Mouse (Mus musculus) liver, embryonic 13.5 days (tissue): ENCODE measurements around the gene Pdcd11. TPM values are rescaled to one million over a fixed set of nuclear protein-coding genes. Genes with fewer than 3 reads are reported as not detected.
A peak's percentile ranks its signal among the peaks of the same experiment; 100 is the strongest.
"Not testable (repeated sequence)": the region's sequence is repeated elsewhere in the genome, so short reads cannot be mapped to it uniquely, and the experiment has no call there.

Experiments
- ATAC-seq: fragments of 200-750 bp; cut with Nextera tagmentation; 2 replicates; pipeline ENCODE4 v1.8.0; 2017; ENCODE audit warnings: low read depth, mild to moderate bottlenecking, moderate number of reproducible peaks, moderate library complexity
- DNase-seq: peaks from one replicate; pipeline ENCODE4 v3.0.0; 2022
- H3K27ac ChIP-seq: fragments of 300-500 bp; sonication (generic); 2 replicates; pipeline ENCODE4 v1.5.1; 2015; ENCODE audit warnings: moderate library complexity, mild to moderate bottlenecking, inconsistent platforms
- H3K27me3 ChIP-seq: fragments of 300-500 bp; sonication (generic); 2 replicates; pipeline ENCODE4 v1.6.1; 2015; ENCODE audit warnings: mild to moderate bottlenecking, inconsistent platforms
- H3K36me3 ChIP-seq: fragments of 300-500 bp; sonication (generic); 2 replicates; pipeline ENCODE4 v1.6.1; 2015; ENCODE audit warnings: mild to moderate bottlenecking, inconsistent platforms
- H3K4me1 ChIP-seq: fragments of 300-500 bp; sonication (generic); replicated peaks from 2 replicates; pipeline ENCODE4 v1.6.1; 2015; ENCODE audit warnings: inconsistent platforms
- H3K4me2 ChIP-seq: fragments of 300-500 bp; sonication (generic); 2 replicates; pipeline ENCODE4 v1.6.1; 2015; ENCODE audit warnings: inconsistent platforms, mild to moderate bottlenecking, moderate library complexity
- H3K4me3 ChIP-seq: fragments of 300-500 bp; sonication (generic); replicated peaks from 2 replicates; pipeline ENCODE4 v1.5.1; 2015; ENCODE audit warnings: mild to moderate bottlenecking, inconsistent platforms
- H3K9ac ChIP-seq: fragments of 300-500 bp; sonication (generic); 2 replicates; pipeline ENCODE4 v1.6.1; 2015; ENCODE audit warnings: mild to moderate bottlenecking, inconsistent platforms
- H3K9me3 ChIP-seq: fragments of 300-500 bp; sonication (generic); replicated peaks from 2 replicates; pipeline ENCODE4 v1.6.1; 2016; ENCODE audit warnings: inconsistent platforms
- WGBS: fragments of 180-500 bp; shearing (Covaris S2); methylation state at CpG from one replicate; pipeline ENCODE4 v1.1.7; 2015; ENCODE audit not compliant: insufficient replicate concordance; 5-methylcytosine and 5-hydroxymethylcytosine counted together
- polyA plus RNA-seq: library from polyadenylated mRNA; unstranded; fragments of >200 nt; fragmentation: Nextera tagmentation; extraction: Ambion mirVana; gene quantifications from 2 replicates; pipeline ENCODE4 v1.2.1, GENCODE M21; 2015

Pdcd11 gene
- polyA plus RNA-seq, 1 experiment from 2014 or later = 6.5 TPM

DNA sequence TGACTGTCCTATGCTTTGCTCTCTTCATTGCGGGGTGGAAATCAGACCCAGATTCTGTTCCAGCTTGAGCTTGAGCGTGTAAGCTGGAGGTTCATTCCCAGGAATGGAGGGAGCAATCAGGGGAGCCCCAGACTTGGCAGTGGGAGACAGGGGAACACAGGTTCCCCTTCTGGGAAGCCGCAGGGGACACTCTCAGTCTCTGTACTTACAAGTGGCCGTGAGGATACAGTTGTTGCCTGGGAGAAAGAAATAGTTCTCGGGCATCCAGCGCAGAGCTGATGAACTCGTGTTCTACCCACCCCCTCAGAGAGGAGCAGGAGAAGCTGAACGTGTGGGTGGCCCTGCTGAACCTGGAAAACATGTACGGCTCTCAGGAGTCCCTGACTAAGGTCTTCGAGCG is 38.3 kb downstream of the Pdcd11 start:
- no peaks in the 10 kb centered on the region for H3K27me3 ChIP-seq
- no peak overlapping the region for H3K9ac ChIP-seq
- peaks cover 93% of the 10 kb centered on the region for H3K36me3 ChIP-seq
- no peak for ATAC-seq
- no peak overlapping the region for H3K27ac ChIP-seq
- peaks cover 5% of the 10 kb centered on the region; the same call in 1 of the 2 replicates for H3K4me1 ChIP-seq
- H3K4me2 ChIP-seq = no peak overlapping the region
- DNase-seq = no peak
- WGBS = 81% methylated on average over 11 of the region's 11 CpGs
- H3K9me3 ChIP-seq = no peaks in the 10 kb centered on the region
- H3K4me3 ChIP-seq = no peak overlapping the region

DNA sequence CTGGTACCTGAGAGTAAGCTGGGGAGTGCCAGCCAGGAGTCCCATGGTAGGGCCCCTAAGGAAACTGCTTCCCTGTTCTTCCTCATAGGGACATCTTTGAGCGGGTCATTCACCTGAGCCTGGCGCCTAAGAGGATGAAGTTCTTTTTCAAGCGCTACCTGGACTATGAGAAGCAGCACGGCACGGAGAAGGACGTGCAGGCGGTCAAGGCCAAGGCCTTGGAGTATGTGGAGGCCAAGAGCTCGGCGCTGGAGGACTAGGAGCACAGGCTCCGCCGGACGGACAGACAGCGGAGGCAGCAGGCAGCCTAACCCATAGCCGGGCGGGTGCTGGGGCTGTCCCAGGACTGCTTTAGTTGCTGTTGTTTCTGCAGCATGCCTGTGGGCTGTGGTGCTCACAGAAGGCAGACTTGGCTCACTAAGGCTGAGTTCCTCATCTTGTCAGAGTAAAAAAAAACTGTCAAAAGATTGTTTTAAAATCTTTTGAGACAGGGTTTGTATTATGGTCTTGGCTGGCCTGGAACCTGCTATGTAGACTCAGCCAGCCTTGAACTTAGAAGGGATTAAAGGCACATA is 40.1 kb downstream of the Pdcd11 start:
- peaks cover 78% of the 10 kb centered on the region for H3K36me3 ChIP-seq

DNA sequence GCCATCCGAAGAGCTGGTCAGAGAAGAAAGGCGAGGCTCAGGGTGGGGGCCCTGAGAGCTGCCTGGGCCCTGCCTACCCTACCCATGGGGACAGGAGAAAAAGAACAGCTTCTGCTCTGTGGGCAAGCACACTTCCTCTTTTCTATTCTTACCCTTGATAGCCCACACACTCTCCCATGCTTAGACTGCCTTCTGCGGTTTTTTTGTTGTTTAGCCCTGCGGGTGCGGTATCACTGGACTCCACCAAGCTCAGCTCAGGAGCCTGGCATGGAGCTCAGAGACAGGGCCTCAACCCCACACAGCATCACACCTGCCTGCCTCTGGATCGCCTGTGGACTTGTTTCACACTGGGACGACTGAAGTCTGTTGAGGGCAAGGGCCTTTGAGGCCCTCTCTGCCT is 42.6 kb downstream of the Pdcd11 start:
- Histone ChIP-seq H3K27me3 (peaks cover 8% of the 10 kb centered on the region), H3K4me1 (peaks cover 30% of the 10 kb centered on the region), H3K36me3 (peaks cover 53% of the 10 kb centered on the region), H3K27ac (no peak overlapping the region), H3K4me3 (no peak overlapping the region), H3K9ac (no peak overlapping the region), H3K9me3 (no peaks in the 10 kb centered on the region), H3K4me2 (no peak overlapping the region)
- DNase-seq (no peak), ATAC-seq (no peak)
- 21% methylated on average over 7 of the region's 7 CpGs for WGBS

More for the DNA sequence above, 40.1 kb downstream of the Pdcd11 start:
- Histone ChIP-seq H3K27me3 (no peaks in the 10 kb centered on the region), H3K27ac (no peak overlapping the region), H3K4me2 (no peak overlapping the region), H3K9me3 (no peaks in the 10 kb centered on the region), H3K4me1 (peaks cover 5% of the 10 kb centered on the region; the same call in 1 of the 2 replicates), H3K4me3 (no peak overlapping the region), H3K9ac (no peak overlapping the region)
- DNase-seq (no peak), ATAC-seq (no peak)
- WGBS = 92% methylated on average over 15 of the region's 15 CpGs

DNA sequence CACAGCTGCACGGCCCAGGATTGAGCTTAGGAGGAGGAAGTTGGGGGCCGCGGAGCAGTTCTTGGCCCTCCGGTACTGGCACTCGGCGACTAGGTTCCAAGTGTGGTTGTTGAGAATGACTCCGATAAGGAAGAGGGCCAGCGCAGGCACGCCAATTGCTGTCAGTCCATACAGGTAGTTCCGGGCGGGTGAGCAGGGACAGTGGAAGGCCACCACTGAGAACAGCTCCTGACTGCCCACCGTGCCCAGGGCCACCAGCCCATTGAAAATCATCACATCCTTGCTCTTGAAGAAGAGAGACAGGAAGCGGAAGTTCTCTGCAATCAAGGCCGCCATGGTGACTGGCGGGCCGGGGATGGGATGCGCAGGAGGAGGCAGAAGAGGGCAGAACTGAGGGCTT is 45.0 kb downstream of the Pdcd11 start:
- no peak overlapping the region for H3K27ac ChIP-seq
- H3K4me1 ChIP-seq = peaks cover 37% of the 10 kb centered on the region
- peaks cover 29% of the 10 kb centered on the region for H3K36me3 ChIP-seq
- H3K4me3 ChIP-seq = no peak overlapping the region
- no peaks in the 10 kb centered on the region for H3K9me3 ChIP-seq
- no peak for DNase-seq
- 76% methylated on average over 17 of the region's 17 CpGs for WGBS
- no peak for ATAC-seq
- peaks cover 24% of the 10 kb centered on the region for H3K27me3 ChIP-seq
- H3K4me2 ChIP-seq = no peak overlapping the region
- no peak overlapping the region for H3K9ac ChIP-seq

DNA sequence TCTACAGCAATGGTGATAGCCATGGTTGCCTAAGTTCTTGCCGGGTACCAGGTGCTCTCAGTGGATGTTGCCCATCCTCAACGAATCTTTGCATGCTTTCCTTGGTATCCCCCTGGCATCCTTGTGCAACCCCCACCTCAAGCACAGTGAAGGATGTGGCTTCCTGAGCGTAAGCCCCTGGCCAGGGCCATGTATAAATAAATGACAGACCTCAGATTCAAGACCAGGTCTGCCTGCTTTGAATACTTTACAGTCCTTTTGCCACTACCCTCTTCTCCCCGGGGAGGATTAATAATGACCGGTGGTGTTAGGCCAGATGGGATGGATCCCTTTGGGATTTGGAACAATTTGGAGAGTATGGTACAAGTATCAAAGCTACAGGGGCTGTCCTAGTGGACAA is 45.6 kb downstream of the Pdcd11 start:
- H3K9me3 ChIP-seq = no peaks in the 10 kb centered on the region
- 68% methylated on average over 5 of the region's 5 CpGs for WGBS
- peak overlapping the region; percentile 58; the same call in 1 of the 2 replicates for H3K4me2 ChIP-seq
- no peak overlapping the region for H3K27ac ChIP-seq
- H3K36me3 ChIP-seq = peaks cover 23% of the 10 kb centered on the region
- ATAC-seq = no peak
- H3K27me3 ChIP-seq = peaks cover 24% of the 10 kb centered on the region
- DNase-seq = no peak
- H3K4me1 ChIP-seq = peaks cover 37% of the 10 kb centered on the region
- H3K9ac ChIP-seq = no peak overlapping the region
- H3K4me3 ChIP-seq = no peak overlapping the region

DNA sequence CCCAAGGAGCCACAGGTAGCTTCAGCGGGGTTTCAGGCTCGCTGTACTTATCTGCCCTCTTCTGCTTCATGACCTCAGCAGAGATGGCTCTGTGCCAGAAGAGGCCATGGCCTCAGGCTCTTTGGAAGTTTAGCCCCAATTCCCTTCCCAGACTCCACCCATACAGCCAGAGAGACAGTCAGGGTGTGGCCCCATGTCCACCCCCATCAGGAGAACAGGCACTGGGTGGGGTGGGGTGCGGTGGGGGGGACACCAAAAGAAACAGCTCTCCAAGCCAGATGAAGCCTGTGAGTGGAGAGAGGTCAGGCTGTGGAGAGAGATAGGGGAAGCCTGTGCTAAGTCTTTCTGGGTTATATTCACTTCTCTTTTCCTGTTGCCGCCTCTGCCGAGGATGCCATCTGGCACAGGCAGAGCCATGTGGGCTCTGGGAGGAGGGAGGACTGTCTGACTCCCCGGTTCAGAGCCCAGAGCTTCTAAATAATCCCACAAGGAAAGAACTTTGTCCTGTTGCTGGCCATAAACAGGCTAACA is 46.5 kb downstream of the Pdcd11 start:
- DNase-seq = no peak
- H3K27ac ChIP-seq = peak overlapping the region; percentile 63
- WGBS = 11% methylated on average over 6 of the region's 6 CpGs

DNA sequence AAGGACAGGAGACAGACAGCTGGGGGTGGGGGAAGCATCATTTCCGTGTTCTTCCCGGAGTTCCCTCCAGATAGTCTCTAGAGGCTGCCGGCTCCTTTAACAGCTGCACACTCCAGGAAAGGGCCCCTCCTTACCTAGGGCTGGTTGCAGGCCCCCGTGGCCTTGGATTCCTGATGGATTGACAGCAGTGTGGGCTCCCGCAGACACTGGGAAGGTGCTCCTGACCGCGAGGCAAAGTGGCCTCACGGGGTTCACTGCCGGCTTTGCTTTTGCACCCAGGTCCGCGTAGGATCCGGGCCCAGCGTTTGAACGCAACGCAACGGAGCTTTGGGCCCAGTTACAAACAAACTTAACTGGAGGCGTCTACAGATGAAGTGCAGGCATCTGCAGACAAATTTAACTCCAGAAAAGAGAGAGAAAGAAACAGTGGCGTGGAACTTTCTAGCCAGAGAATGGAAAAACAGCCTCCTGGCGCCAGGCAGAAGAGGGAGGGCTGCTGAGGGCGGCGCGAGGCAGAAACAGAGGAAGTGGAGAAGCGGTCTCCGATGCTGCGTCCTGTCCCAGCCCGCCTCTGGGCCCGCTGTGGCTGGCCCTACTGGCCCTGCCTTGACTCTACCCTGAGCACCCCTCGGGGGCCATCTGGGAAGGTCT is 47.3 kb downstream of the Pdcd11 start, which contains the start of gene Calhm2:
Gene Calhm2, minus strand, starts transcription at position 524 of the 651 bp plus-strand sequence.
- 0 out of 2 replicates have a peak, but pooled peaks have one; percentile 32 for ATAC-seq
- Histone ChIP-seq H3K4me3 (peak within 1 kb of the TSS; percentile 49), H3K36me3 (peaks cover 7% of the 10 kb centered on the region), H3K4me2 (peak within 1 kb of the TSS; percentile 58), H3K27me3 (peaks cover 24% of the 10 kb centered on the region), H3K9me3 (no peaks in the 10 kb centered on the region), H3K9ac (peak within 1 kb of the TSS; percentile 60), H3K4me1 (peaks cover 33% of the 10 kb centered on the region), H3K27ac (peak within 1 kb of the TSS; percentile 63)
- no peak for DNase-seq
- 2% methylated on average over 28 of the region's 28 CpGs for WGBS

More for the DNA sequence above, 46.5 kb downstream of the Pdcd11 start:
- Histone ChIP-seq H3K27me3 (peaks cover 24% of the 10 kb centered on the region), H3K36me3 (peaks cover 15% of the 10 kb centered on the region), H3K4me1 (peaks cover 37% of the 10 kb centered on the region), H3K9ac (peak overlapping the region; percentile 60), H3K9me3 (no peaks in the 10 kb centered on the region), H3K4me3 (peak overlapping the region; percentile 49), H3K4me2 (peak overlapping the region; percentile 58)
- ATAC-seq = peak; percentile 47

DNA sequence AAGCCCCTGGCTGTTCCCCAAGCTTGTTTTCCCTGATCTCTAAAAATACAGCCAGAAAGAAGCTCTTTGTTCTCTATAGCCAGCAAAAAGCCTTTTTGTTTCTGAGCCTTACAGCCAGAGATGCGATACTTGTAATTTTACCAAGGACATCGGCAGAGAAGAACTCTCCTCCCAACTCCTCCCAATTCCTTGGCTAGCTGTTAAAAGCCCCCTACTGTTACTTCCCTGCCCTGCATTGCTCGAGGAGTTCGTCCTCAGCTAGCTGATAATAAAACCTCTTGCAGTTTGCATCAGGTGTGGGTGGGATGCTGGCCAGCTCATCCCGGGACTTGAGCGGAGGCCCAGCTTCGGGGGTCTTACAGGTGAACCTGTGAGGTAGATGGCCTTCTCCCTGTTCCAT is 49.0 kb downstream of the Pdcd11 start:
- H3K4me3 ChIP-seq, H3K27ac ChIP-seq, H3K4me2 ChIP-seq, DNase-seq, H3K9me3 ChIP-seq, ATAC-seq, H3K36me3 ChIP-seq, H3K9ac ChIP-seq: not testable (repeated sequence)
- 44% methylated on average over 7 of the region's 7 CpGs for WGBS
- Histone ChIP-seq H3K27me3 (peaks cover 24% of the 10 kb centered on the region), H3K4me1 (peaks cover 32% of the 10 kb centered on the region)

DNA sequence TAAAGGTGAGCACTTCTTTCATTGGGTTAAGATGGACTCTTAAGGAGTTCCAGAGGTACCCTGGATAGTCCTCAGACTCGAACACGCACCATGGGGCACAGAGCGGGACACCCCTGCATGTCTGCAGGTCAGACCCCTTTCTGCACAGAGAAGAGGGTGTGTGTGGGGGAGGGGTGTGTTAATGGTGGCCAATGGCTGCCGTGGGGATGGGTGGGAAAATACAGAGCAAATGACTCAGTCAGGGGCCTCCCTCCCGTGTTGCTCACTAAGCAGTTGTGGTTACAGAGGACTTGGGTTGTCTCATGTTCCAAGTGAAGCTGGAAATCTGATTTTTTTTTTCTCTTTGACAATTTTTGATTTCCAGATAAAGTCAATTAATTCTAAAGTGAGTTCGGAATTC is 51.9 kb downstream of the Pdcd11 start:
- ATAC-seq = no peak
- no peak overlapping the region for H3K4me3 ChIP-seq

DNA sequence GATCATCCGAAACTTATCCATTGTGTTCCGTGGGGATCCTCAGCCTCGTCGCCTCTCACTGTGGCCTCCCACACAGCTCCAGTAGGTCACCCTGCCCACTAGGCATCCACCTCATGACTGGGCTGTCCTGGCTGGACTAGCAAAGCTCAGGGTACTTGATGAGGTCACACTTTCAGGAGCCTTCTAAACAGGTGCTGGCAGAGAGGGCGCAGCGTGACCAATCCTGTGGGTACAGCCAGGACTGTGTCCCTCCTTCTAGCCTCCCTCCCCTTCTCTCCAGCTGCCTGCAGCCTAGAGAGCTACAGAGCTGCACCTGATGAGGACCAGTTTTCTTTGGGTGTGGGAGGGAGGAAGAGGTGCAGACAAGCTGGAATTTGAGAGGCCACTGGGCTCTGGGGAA is 53.6 kb downstream of the Pdcd11 start, which contains the start of gene Calhm1:
Gene Calhm1, minus strand, starts transcription at position 101 of the 400 bp plus-strand sequence.
- no peak within 1 kb of the TSS for H3K4me2 ChIP-seq
- no peak within 1 kb of the TSS for H3K4me3 ChIP-seq
- H3K4me1 ChIP-seq = no peaks in the 10 kb centered on the region
- ATAC-seq = no peak
- no peaks in the 10 kb centered on the region for H3K9me3 ChIP-seq
- WGBS = 73% methylated on average over 6 of the region's 6 CpGs
- peaks cover 17% of the 10 kb centered on the region for H3K27me3 ChIP-seq
- H3K9ac ChIP-seq = no peak within 1 kb of the TSS
- no peak within 1 kb of the TSS for H3K27ac ChIP-seq
- DNase-seq = no peak
- H3K36me3 ChIP-seq = no peaks in the 10 kb centered on the region

More for the DNA sequence above, 51.9 kb downstream of the Pdcd11 start:
- H3K9ac ChIP-seq = no peak overlapping the region
- H3K9me3 ChIP-seq = no peaks in the 10 kb centered on the region
- H3K27me3 ChIP-seq = peaks cover 24% of the 10 kb centered on the region
- H3K4me1 ChIP-seq = peaks cover 14% of the 10 kb centered on the region
- H3K4me2 ChIP-seq = no peak overlapping the region
- no peak for DNase-seq
- no peaks in the 10 kb centered on the region for H3K36me3 ChIP-seq
- WGBS = 60% methylated on average over 6 of the region's 6 CpGs
- no peak overlapping the region for H3K27ac ChIP-seq

DNA sequence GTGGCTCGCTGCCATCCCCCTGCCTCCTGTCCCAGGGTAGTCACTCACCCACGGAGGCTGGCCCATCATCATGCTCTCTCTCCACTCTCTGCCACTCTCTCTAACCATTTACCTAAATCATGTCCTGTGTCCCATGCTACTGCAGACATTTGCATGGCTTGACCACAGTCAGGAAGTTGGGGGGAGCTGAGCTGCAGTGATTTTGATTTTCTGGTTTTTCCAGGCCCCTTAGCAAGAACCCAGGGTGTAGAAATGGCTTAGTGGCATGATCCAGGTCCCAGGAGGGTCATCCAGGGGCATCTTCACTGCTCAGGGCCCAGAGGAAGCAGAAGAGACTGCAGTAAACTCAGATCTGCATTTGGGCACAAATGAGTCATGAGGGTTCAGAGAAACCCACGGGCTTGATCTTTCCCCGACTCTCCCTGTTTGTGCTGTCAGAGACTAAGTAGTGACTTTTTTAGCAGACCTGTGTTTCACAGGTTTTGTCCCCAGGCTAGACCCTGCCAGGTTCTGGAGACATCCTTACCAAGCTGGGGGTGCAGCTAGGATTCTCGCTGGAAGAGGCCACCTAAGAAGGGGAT is 57.8 kb downstream of the Pdcd11 start:
- ATAC-seq = no peak
- no peak overlapping the region for H3K27ac ChIP-seq

More for the DNA sequence above, 57.8 kb downstream of the Pdcd11 start:
- no peaks in the 10 kb centered on the region for H3K9me3 ChIP-seq
- no peak overlapping the region for H3K4me2 ChIP-seq
- H3K4me3 ChIP-seq = no peak overlapping the region
- no peak for DNase-seq
- no peaks in the 10 kb centered on the region for H3K36me3 ChIP-seq
- 57% methylated on average over 5 of the region's 5 CpGs for WGBS
- no peaks in the 10 kb centered on the region for H3K4me1 ChIP-seq
- peaks cover 36% of the 10 kb centered on the region for H3K27me3 ChIP-seq
- no peak overlapping the region for H3K9ac ChIP-seq
